Mouse (Mus musculus) embryonic fibroblast, embryonic 13.5 days (primary cell): Measurements from ENCODE around the gene Ell2. TPM values are rescaled to one million over a fixed set of nuclear protein-coding genes. Genes with fewer than 3 reads are reported as not detected.

Experiments
- H3K27ac ChIP-seq: 2 replicates; pipeline ENCODE4 v1.5.1; 2012; ENCODE audit warnings: low read length, control low read depth, inconsistent platforms; ENCODE audit not compliant: insufficient read depth
- H3K4me1 ChIP-seq: 2 replicates; pipeline ENCODE4 v1.6.1; 2011; ENCODE audit warnings: low read length; ENCODE audit not compliant: control insufficient read depth, insufficient read depth
- H3K4me3 ChIP-seq: 2 replicates; pipeline ENCODE4 v1.5.1; 2011; ENCODE audit warnings: mild to moderate bottlenecking, control low read depth, low read length; ENCODE audit not compliant: insufficient read depth
- CTCF ChIP-seq: IDR thresholded peaks from 2 replicates; pipeline ENCODE4 v1.5.1; 2011; ENCODE audit warnings: mild to moderate bottlenecking, control low read depth, low read length, moderate library complexity, borderline replicate concordance; ENCODE audit not compliant: insufficient read depth
- POLR2A ChIP-seq: IDR thresholded peaks from 2 replicates; pipeline ENCODE4 v1.6.1; 2011; ENCODE audit warnings: low read depth, mild to moderate bottlenecking, control low read depth, low read length, moderate library complexity
- polyA plus RNA-seq: library from polyadenylated mRNA; stranded (reverse); fragments of >200 nt; gene quantifications from 2 replicates; pipeline ENCODE4 v1.2.4, GENCODE M21; 2011; ENCODE audit warnings: low read depth; ENCODE audit not compliant: missing spikeins, insufficient read length

Ell2 gene
- polyA plus RNA-seq, 1 experiment = 67.4 TPM

DNA sequence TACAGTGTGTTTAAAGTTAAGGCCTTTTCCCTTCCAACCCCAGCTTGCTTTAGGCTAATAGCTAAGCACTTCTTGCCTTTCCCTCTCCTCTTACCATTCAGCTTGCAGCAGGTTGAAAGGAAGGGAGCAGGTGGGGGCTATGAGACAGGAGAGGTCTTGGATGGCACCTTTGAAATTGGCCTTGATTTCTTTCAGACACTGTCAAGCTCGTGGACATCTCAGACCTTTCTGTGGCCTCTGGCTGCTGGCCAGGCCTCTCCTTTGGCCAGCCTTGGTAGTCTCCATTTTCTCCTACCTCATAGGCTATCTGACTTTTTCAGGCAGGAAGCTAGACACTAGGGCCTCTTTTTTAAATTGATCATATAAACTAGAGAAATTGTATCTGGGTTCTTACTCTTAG is 70.1 kb downstream of the Ell2 start:
- Histone ChIP-seq H3K4me1 (no peaks in the 10 kb centered on the region), H3K4me3 (no peak overlapping the region), H3K27ac (no peak overlapping the region)
- no peak for TF ChIP-seq CTCF
- no peak for TF ChIP-seq POLR2A

DNA sequence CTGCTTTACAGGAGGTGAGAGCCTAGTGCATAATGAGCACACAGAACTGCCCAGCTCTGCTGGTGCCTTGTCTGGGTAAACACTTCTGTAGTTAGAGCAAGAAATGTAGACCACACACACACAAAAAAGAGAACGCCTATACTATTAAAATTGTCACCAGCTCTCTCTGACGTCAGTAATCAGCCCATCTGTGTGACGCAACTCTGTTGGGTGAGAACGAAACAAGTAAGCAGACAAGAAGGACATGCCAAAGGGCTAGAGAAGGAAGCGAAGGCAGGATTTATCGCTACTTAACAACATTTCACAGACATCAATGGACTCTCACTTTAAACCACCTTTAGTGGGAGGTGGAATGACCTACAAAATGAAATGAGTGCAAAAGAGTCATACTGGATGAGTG is 71.6 kb downstream of the Ell2 start:
- H3K4me3 ChIP-seq = no peak overlapping the region
- TF ChIP-seq CTCF = no peak
- TF ChIP-seq POLR2A = no peak
- H3K27ac ChIP-seq = no peak overlapping the region
- H3K4me1 ChIP-seq = no peaks in the 10 kb centered on the region

- H3K27ac ChIP-seq = no peak overlapping the region
- no peak overlapping the region for H3K4me3 ChIP-seq
- TF ChIP-seq CTCF (no peak), POLR2A (no peak)
- no peaks in the 10 kb centered on the region for H3K4me1 ChIP-seq
These were observed 72.6 kb downstream of the Ell2 start for GRCm38 (mm10) chr13:75779169-75779568.

- Histone ChIP-seq H3K4me1 (no peaks in the 10 kb centered on the region), H3K4me3 (no peak overlapping the region), H3K27ac (no peak overlapping the region)
- no peak for TF ChIP-seq CTCF
- TF ChIP-seq POLR2A = no peak
These were observed 73.5 kb downstream of the Ell2 start for GRCm38 (mm10) chr13:75780096-75780495.

- no peak overlapping the region for H3K4me3 ChIP-seq
- no peak overlapping the region for H3K27ac ChIP-seq
- peaks cover 9% of the 10 kb centered on the region for H3K4me1 ChIP-seq
- TF ChIP-seq POLR2A (no peak), CTCF (no peak)
These were observed 79.2 kb downstream of the Ell2 start for GRCm38 (mm10) chr13:75785726-75786125.

DNA sequence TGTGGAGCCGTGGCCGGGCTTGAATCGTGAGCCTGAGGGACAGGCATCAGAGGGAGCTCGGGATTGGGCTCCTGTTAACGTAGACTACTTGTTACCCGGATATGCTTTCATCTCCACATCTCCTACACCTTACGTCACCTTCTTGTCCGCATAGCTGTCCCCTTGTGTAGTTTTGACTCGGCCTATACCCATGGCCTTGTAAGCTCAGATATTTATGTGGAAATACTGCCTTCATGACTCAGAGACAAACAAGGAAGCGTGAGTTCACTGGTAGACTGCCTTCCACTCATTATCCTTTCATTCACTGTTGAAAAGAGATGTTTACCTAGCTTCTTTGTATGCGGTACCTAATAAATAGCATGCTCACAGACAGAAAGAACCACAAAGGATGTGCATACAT is 79.7 kb downstream of the Ell2 start:
- H3K27ac ChIP-seq = no peak overlapping the region
- TF ChIP-seq CTCF = no peak
- no peak for TF ChIP-seq POLR2A
- peaks cover 13% of the 10 kb centered on the region for H3K4me1 ChIP-seq
- no peak overlapping the region for H3K4me3 ChIP-seq

DNA sequence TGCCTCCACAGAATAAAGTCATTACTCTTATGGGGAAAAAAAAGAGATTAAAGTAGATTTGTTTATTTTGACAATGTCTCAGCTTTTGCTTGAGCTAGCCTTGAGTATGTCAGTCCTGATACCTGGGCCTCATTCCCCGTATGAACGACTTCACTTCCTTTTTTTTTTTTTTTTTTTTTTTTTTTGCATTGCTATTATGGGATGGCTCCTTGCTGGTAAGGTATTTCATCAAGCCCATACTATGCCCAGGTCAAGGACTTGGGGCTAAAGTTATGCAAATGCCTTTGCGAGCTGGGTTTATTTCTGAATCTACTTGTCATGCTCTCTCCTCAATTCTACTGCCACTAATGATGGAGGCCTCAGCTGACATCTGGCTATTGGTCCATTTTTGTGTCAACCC is 80.8 kb downstream of the Ell2 start:
- Histone ChIP-seq H3K4me3 (no peak overlapping the region), H3K27ac (no peak overlapping the region)
- TF ChIP-seq POLR2A (no peak), CTCF (no peak)

DNA sequence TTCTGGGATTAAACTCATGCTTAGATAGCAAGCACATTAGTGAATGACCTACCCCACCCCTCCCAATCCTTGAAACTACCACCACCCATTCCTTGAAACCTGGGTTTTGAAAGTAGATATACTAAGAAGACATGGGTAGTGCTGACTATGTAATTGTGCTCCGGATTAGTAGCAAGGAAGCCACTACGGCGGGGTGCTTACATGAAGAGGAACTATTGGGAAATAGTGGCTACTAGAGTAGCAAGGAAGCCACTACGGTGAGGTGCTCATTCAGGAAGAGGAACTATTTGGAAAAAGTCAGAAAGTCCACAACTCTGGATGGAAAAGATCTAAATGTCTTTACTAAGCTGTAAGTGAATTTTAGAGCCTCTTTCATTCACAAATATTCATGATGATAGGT is 81.6 kb downstream of the Ell2 start:
- Histone ChIP-seq H3K4me3 (no peak overlapping the region), H3K27ac (peak overlapping the region; percentile 40; the same call in 1 of the 2 replicates), H3K4me1 (peaks cover 13% of the 10 kb centered on the region)
- TF ChIP-seq POLR2A = no peak
- no peak for TF ChIP-seq CTCF

More for the DNA sequence above, 80.8 kb downstream of the Ell2 start:
- peaks cover 13% of the 10 kb centered on the region for H3K4me1 ChIP-seq

DNA sequence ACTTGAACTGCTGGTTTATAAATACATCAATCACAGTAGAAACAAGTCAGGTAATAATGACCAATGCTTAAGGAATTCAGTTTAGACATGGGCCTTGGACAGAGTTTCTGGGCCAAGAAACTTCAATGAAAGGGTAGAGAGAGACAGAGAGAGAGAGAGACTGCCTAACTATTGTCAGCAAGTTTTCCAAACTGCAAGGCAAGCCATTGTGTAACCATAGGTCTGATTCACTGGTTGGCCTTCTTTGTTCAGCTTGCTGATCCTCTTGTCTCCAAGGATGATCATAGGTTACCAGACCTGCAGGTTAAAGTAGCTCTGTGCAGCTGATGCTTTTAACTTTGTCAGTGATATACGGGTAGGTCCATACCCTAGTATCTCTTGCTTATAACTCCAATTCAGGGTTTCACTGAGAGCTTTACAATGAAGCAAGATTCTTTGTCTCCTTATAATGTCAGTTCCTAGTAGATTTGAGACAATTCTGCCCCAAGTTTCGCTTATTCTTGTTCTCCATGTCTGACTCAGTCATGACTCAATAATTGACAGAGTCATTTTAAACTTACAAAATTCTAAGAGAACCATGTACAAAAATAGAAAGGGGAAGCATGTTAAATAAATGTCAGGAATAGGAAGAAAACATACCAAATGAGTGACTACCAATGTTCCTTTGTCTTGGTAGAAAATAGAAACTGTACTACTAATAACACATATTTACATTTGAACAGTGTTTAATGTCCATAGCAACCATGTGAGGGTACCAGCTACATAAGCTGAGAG is 82.7 kb downstream of the Ell2 start:
- no peak overlapping the region for H3K4me3 ChIP-seq
- no peak for TF ChIP-seq POLR2A
- TF ChIP-seq CTCF = no peak
- peaks cover 13% of the 10 kb centered on the region for H3K4me1 ChIP-seq
- H3K27ac ChIP-seq = peak overlapping the region; percentile 93

GRCm38 (mm10) chr13:75790550-75791205 is 84.1 kb downstream of the Ell2 start:
- Histone ChIP-seq H3K4me3 (no peak overlapping the region), H3K27ac (peak overlapping the region; percentile 35; the same call in 1 of the 2 replicates), H3K4me1 (peaks cover 13% of the 10 kb centered on the region)
- TF ChIP-seq CTCF (no peak), POLR2A (no peak)
